Mouse (Mus musculus): Measurements from ENCODE around the gene Vmn2r106.

DNA sequence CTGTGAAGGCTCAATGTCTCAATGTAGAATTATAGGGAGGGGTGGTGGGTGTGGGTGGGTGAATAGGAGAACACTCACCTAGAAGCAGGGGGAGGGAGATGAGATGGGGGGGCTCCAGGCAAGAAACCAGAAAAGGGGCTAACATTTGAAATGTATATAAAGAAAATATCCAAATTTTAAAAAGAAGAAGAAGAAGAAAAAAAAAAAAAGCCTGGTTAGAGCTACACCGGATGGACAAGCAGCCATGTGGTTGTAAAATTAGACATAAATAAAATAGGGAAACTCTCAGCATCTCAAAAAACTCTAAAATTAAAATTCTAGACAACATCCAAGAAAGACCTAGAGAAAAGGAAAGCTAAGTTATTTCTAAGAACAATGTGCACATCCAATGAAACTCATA lies 20.4 kb upstream of the Vmn2r106 start:
- TF ChIP-seq POLR2A (IDR thresholded peaks at IDR 0.05; ENCODE audit: borderline replicate concordance, extremely low read depth, insufficient read depth, insufficient read length, poor library complexity, severe bottlenecking) (no peak), CTCF (IDR thresholded peaks at IDR 0.05; ENCODE audit: borderline replicate concordance, extremely low read depth, insufficient read depth, insufficient read length) (no peak)
